Mouse (Mus musculus): ENCODE results near the gene Gm10974.

GRCm38 (mm10) chr7:66370970-66371369 is 5.3 kb downstream of the Gm10974 start:
- TF ChIP-seq FLI1 (IDR thresholded peaks at IDR 0.05; ENCODE audit: low read length) (no peak), GATA1 (IDR thresholded peaks at IDR 0.05; ENCODE audit: borderline replicate concordance, low read length) (no peak)
